Mouse (Mus musculus): ENCODE data around the gene Acot8.
"Not testable (repeated sequence)": the region's sequence is repeated elsewhere in the genome, so short reads cannot be mapped to it uniquely, and the experiment has no call there.

Acot8 gene

GRCm38 (mm10) chr2:164813557-164813956 lies 8.9 kb upstream of the Acot8 start:
- DNase-seq (ENCODE audit: low read depth, low spot score) = no peak

GRCm38 (mm10) chr2:164806614-164807013 lies 1.9 kb upstream of the Acot8 start:
- no peak for DNase-seq (ENCODE audit: low read depth, low spot score)

- no peak for DNase-seq (ENCODE audit: low read depth, low spot score)
These were observed 643 bp upstream of the Acot8 start for GRCm38 (mm10) chr2:164805332-164805718.

- DNase-seq (ENCODE audit: low read depth, low spot score) = no peak
These were observed 765 bp downstream of the Acot8 start for GRCm38 (mm10) chr2:164803921-164804313.

DNA sequence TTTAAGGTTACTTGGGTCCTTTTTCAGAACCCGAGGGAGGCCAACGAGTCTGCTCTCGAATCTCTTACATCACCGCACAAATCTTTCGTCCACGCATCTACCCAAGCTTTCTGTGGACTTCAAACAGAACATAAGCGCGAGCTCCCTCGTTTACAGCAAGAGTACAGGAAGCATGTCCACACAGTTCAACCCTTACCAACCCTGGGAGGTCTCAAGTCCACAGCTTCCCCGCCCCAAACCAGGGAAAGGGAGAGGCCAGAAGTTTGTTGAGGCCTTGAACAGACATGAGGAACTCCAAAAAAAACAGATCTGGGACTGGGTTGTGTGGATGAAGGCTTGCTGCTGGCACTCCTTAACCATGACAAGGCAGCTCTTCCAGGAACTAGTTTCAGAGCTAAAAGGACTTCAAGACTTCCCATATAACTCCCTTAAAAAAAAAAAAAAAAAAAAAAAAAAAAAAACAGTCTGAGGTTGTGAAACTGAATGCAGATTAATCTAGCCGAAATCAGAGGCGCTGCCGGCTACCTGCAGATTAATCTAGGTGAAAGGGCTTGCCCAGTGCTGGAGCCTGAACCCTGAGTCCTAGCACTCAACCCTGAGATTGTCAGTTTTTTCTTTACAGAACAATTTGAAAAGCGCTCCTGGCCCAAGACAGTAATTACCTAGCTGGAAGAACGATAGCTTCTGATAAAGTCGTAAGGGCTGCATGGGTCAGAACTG lies 1.3 kb downstream of the Acot8 start:
- no peak for DNase-seq (ENCODE audit: low read depth, low spot score)

DNA sequence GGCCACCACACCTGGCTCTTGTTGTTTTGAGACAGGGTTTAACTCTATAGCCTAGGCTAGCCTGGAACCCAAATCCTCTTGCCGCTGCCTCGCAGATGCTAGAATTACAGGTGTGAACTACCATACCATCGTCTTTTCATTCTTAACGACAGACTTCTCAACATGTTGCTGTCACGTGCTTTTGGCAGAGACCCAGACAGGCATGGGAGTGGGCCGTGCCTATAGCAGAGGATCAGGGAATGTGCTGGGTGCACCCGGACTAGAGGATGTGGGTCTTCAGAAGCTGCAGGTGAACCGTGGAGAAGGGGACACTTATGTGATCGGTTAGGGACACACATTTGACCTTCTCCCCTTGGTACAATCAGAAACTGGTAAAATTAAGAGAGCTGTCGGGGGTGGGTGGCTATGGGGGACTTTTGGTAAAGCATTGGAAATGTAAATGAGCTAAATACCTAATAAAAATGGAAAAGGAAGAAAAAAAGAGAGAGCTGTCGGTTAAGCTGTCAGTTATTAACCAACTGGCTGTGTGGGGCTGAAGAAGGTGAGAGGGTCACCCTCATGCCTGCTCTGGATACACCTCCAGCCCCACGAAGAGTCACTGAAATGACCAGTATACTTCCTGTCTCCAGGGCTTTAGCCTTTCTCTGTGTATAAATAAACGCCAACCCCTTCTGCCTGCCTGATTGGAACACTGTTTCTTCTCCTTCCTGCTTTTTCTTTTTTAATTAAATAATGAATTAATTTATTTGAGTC lies 4.3 kb downstream of the Acot8 start:
- no peak for DNase-seq (ENCODE audit: low read depth, low spot score)

- DNase-seq (ENCODE audit: low read depth, low spot score) = not testable (repeated sequence)
These were observed 6.1 kb downstream of the Acot8 start for GRCm38 (mm10) chr2:164798554-164798953.

DNA sequence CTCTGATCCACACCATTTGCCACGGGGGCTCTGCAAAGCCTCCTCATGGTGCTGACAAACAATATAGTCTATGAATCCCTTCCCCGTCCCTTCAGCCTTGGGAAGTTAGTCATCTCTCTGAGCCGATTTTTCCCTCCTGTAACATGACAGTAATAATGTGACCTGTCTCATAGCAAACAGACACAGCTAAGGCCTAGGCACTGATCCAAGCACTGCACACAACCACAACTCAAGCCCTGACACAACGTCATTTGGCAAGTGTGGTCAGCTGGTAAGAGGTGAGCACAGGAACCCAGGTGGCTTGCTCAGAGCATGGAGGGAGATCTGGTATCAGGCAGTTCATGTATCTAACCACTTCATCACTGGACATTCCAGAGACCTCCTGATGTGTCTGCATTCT lies 8.8 kb downstream of the Acot8 start:
- no peak for DNase-seq (ENCODE audit: low read depth, low spot score)

GRCm38 (mm10) chr2:164794293-164794692 lies 10.4 kb downstream of the Acot8 start:
- peak; percentile 77 for DNase-seq (ENCODE audit: low read depth, low spot score)

DNA sequence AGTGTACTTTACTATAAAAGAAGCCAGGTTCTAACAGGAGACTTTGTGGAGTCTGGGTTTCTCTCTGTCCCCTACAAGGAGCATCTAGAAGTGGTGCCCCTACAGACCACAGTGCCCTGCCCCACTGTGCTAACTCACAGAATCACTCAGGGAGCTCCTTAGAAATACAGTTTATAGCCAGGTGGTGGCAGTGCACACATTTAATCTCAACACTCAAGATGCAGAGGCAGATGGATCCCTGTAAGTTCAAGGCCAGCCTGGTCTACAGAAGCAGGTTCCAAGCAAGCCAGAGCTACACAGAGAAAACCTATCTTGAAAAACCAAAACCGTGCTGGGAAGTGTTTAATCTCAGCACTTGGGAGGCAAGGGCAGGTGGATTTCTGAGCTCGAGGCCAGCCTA lies 10.9 kb downstream of the Acot8 start:
- no peak for DNase-seq (ENCODE audit: low read depth, low spot score)

- DNase-seq (ENCODE audit: low read depth, low spot score) = no peak
These were observed 11.4 kb downstream of the Acot8 start for GRCm38 (mm10) chr2:164793236-164793635.

DNA sequence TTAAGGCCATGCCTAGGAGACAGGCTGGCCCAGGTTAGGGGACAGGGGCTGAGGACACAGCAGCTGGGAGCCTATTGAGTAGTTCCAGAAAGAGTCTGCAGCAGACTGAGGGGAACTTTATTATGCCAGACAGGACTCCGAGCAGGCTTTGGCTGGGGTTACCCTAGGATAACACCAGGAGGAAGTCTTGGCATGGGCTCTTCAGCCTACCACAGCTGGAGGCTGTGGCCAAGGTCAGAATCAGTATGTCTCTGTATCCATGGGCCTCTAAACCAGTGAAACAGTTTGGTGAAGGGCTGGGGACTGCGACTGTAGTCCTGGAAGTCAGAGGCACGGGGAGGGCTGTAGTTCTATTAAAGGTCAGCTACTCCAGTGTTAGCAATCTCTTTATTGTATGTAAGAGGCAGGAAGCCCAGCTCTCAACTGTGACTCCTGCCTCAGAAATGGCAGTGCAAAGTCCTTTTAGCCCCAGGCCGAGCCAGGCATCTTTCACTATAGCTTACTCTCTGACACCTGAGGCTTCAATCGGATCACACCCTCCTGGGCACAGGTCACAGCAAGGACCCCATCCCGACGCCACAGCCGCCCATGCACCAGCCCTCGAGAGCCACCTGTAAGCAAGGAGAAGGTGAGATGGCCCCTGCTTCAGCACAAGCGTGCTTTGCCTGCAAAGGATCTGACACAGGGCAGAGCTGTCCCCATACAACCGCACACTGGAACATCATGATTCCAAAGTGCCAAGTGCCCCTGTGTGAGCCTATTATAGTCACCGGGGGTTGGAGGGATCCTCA lies 12.1 kb downstream of the Acot8 start:
- no peak for DNase-seq (ENCODE audit: low read depth, low spot score)

DNA sequence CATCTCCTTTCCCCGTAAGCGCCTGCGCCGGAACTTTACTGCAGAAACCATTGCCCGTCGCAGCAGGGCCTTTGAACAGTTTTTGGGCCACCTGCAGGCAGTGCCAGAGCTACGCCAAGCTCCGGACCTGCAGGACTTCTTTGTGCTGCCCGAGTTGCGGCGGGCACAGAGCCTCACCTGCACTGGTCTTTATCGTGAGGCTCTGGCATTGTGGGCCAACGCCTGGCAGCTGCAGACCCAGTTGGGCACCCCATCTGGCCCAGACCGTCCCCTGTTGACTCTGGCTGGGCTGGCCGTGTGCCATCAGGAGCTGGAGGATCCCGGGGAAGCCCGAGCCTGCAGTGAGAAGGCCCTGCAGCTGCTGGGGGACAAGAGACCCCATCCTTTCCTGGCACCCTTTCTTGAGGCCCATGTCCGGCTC lies 12.8 kb downstream of the Acot8 start:
- DNase-seq (ENCODE audit: low read depth, low spot score) = no peak

- no peak for DNase-seq (ENCODE audit: low read depth, low spot score)
These were observed 14.2 kb downstream of the Acot8 start for GRCm38 (mm10) chr2:164790451-164790850.

DNA sequence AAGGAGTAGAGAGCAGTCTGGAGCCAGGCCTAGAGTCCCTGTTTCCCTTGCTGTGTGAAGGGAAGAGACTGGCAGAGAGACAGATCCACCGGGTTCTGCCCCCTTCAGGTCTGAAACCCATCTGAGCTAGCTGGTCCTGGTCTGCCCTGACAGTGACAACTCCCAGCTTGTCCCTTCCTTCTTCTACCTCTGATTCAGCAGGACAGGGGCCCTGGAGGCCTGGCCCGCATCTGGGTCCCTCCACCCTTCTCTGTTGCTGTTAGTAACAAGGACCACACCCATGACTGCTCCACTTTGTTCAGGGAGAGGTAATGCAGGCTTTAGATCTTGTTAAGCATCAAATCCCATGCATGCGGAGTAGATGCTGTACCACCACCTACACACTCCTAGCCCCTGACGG lies 16.3 kb downstream of the Acot8 start:
- DNase-seq (ENCODE audit: low read depth, low spot score) = no peak

- no peak for DNase-seq (ENCODE audit: low read depth, low spot score)
These were observed 16.9 kb downstream of the Acot8 start for GRCm38 (mm10) chr2:164787779-164788178.

DNA sequence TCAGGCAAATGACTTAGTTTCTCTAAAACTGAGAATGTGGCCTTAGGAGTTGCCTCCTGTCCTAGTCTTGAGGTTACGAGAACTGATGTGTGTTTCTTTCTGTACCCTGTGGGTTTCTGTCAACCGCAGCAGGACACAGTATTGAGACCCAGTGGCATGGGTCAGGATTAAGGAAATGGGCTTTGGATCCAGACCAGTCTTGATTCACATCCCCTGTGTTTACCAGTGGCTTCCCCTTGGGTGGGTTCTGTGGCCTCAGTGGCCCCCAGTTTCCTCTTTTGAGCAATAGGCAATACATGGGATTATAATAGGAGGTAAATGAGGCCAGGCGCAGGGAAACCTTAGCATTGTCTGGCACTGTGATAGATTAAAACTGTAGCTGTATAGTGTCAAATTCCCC lies 17.6 kb downstream of the Acot8 start:
- no peak for DNase-seq (ENCODE audit: low read depth, low spot score)

- DNase-seq (ENCODE audit: low read depth, low spot score) = no peak
These were observed 18.2 kb downstream of the Acot8 start for GRCm38 (mm10) chr2:164786388-164786885.

DNA sequence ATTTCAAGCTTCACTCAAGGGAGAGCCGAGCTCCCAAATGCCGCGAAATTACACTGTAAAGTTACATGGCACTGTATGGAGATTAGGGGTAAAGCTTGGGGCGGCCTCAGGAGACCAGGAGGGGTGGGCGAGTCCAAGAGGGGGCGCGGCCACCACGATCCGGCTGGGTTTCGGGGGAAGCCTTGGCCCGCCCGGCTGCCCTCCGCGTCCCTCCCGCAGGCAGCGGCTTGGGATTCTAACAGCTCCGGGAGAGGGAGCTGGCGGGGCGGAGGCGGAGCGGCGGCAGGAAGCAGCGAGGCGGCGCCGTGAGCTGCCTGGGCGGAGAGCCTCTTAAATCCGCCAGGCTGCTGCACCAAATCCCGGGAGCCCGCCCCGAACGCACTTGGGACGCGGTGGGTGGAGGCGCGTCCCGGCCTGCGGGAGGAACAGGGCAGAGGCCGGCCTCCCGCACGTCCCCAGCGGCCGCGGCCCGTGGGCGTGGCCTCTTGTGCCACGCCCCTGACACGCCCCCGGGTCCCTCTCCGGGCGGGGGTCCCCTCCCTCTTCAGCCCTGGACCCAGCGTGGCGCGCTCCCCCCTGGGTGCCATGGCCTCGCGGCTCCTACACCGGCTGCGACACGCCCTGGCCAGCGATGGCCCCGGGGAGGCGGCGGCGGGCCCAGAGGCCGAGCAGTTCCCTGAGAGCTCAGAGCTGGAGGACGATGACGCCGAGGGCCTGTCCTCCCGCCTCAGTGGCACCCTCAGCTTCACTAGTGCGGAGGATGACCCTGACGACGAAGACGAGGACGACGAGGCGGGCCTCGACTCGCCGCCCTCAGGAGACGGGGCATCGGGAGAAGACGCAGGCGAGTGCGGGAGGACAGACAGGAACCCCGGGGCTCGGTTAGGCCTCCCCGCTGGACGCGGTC lies 18.9 kb downstream of the Acot8 start, which contains the start of gene Snx21:
Gene Snx21, plus strand, starts transcription at position 343 of the 907 bp plus-strand sequence.
- peak; percentile 68 for DNase-seq (ENCODE audit: low read depth, low spot score)

- DNase-seq (ENCODE audit: low read depth, low spot score) = no peak
These were observed 19.7 kb downstream of the Acot8 start for GRCm38 (mm10) chr2:164784869-164785420.

Measured in c-Kit-negative CD71-positive TER-119-positive erythroid progenitor cells, embryonic 14.5 days (primary cell).